Mouse (Mus musculus): ENCODE data around the gene Ptprg. TPM values are rescaled to one million over a fixed set of nuclear protein-coding genes. Genes with fewer than 3 reads are reported as not detected.

The Ptprg gene
- total and polyA plus RNA-seq, 3 experiments = not detected

GRCm38 (mm10) chr14:12072026-12072861 is 518.9 kb downstream of the Ptprg start:
- DNase-seq (ENCODE audit: low read depth, low spot score) = no peak
- no peaks in the 10 kb centered on the region for H3K36me3 ChIP-seq (ENCODE audit: control insufficient read depth in 1 of 2, insufficient read depth in 2 of 2, low read length in 2 of 2)
- H3K79me2 ChIP-seq (ENCODE audit: control insufficient read depth, insufficient read depth, low read length, poor library complexity) = no peaks in the 10 kb centered on the region
- H3K9ac ChIP-seq (ENCODE audit: control insufficient read depth, low read depth, low read length, poor library complexity, severe bottlenecking) = no peak overlapping the region
- H3K4me1 ChIP-seq (ENCODE audit: control insufficient read depth in 1 of 2, insufficient read depth in 2 of 2, low read length in 2 of 2) = no peaks in the 10 kb centered on the region
- TF ChIP-seq TAL1 (IDR thresholded peaks at IDR 0.05; ENCODE audit: low read length) (no peak), KAT2A (conservative IDR thresholded peaks at IDR 0.05; ENCODE audit: low read depth, low read length) (no peak), POLR2A (IDR thresholded peaks at IDR 0.05; ENCODE audit: control insufficient read depth in 1 of 2, insufficient read depth in 1 of 2, low read depth in 1 of 2, low read length in 2 of 2, poor library complexity in 1 of 2) (no peak), BHLHE40 (IDR thresholded peaks at IDR 0.05; ENCODE audit: borderline replicate concordance, low read depth, low read length) (no peak), NRF1 (IDR thresholded peaks at IDR 0.05; ENCODE audit: insufficient read depth, low read depth, low read length, poor library complexity, severe bottlenecking) (no peak), RAD21 (IDR thresholded peaks at IDR 0.05; ENCODE audit: low read depth, low read length) (no peak), ETS1 (IDR thresholded peaks at IDR 0.05; ENCODE audit: low read depth, low read length) (no peak), ZMIZ1 (IDR thresholded peaks at IDR 0.05; ENCODE audit: low read depth, low read length) (no peak), NELFE (IDR thresholded peaks at IDR 0.05; ENCODE audit: low read depth, low read length) (no peak), ZNF384 (IDR thresholded peaks at IDR 0.05; ENCODE audit: low read depth, low read length) (no peak), CTCF (IDR thresholded peaks at IDR 0.05 in 2 of 3, conservative IDR thresholded peaks at IDR 0.05 in 1 of 3; ENCODE audit: control insufficient read depth in 1 of 3, insufficient read depth in 1 of 3, low read depth in 2 of 3, low read length in 3 of 3, poor library complexity in 1 of 3, severe bottlenecking in 1 of 3) (no peak), EP300 (IDR thresholded peaks at IDR 0.05; ENCODE audit: low read depth in 1 of 2, low read length in 2 of 2) (no peak), MYC (IDR thresholded peaks at IDR 0.05; ENCODE audit: low read depth, low read length) (no peak), GATA1 (IDR thresholded peaks at IDR 0.05; ENCODE audit: low read depth, low read length) (no peak), ZKSCAN1 (IDR thresholded peaks at IDR 0.05; ENCODE audit: low read depth, low read length) (no peak), MYB (IDR thresholded peaks at IDR 0.05; ENCODE audit: low read depth, low read length) (no peak), TCF12 (IDR thresholded peaks at IDR 0.05; ENCODE audit: low read depth, low read length) (no peak), MAZ (IDR thresholded peaks at IDR 0.05; ENCODE audit: low read depth, low read length) (no peak), UBTF (IDR thresholded peaks at IDR 0.05; ENCODE audit: borderline replicate concordance, insufficient read depth, low read depth, low read length) (no peak)
- no peak overlapping the region for H3K27ac ChIP-seq (ENCODE audit: control insufficient read depth, low read depth, low read length)
- no peaks in the 10 kb centered on the region for H3K9me3 ChIP-seq (replicated peaks; ENCODE audit: insufficient read depth, low read length)
- H3K4me3 ChIP-seq (ENCODE audit: control insufficient read depth in 1 of 2, insufficient read depth in 1 of 2, low read depth in 2 of 2, low read length in 2 of 2) = no peak overlapping the region
- H3K27me3 ChIP-seq (ENCODE audit: control insufficient read depth in 1 of 2, insufficient read depth in 2 of 2, low read length in 2 of 2) = no peaks in the 10 kb centered on the region
